Mouse (Mus musculus) limb, embryonic 14.5 days (tissue): ENCODE results near the gene Bspry. TPM values are rescaled to one million over a fixed set of nuclear protein-coding genes. Genes with fewer than 3 reads are reported as not detected.

Source experiments
- ATAC-seq: fragments of 200-750 bp; cut with Nextera tagmentation; 2 replicates; pipeline ENCODE4 v1.8.0; 2017; ENCODE audit warnings: low read depth, moderate number of reproducible peaks, moderate TSS enrichment; ENCODE audit not compliant: low FRiP score
- DNase-seq: peaks from one replicate; pipeline ENCODE4 v3.0.0-alpha.2; 2015; ENCODE audit warnings: low spot score
- H3K27ac ChIP-seq: fragments of 300-500 bp; sonication (generic); replicated peaks from 2 replicates; pipeline ENCODE4 v1.5.1; 2014; ENCODE audit warnings: low read depth, mild to moderate bottlenecking, low read length, moderate library complexity, mixed read lengths
- H3K27me3 ChIP-seq: fragments of 300-500 bp; sonication (generic); 2 replicates; pipeline ENCODE4 v1.6.1; 2014; ENCODE audit warnings: low read length, mixed read lengths; ENCODE audit not compliant: control insufficient read depth, insufficient read depth
- H3K36me3 ChIP-seq: fragments of 300-500 bp; sonication (generic); 2 replicates; pipeline ENCODE4 v1.6.1; 2014; ENCODE audit warnings: mild to moderate bottlenecking, low read length, moderate library complexity, mixed read lengths; ENCODE audit not compliant: control insufficient read depth, insufficient read depth
- H3K4me1 ChIP-seq: fragments of 300-500 bp; sonication (generic); 2 replicates; pipeline ENCODE4 v1.6.1; 2014; ENCODE audit warnings: antibody characterized with exemption, low read length, mixed read lengths; ENCODE audit not compliant: control insufficient read depth, insufficient read depth
- H3K4me2 ChIP-seq: fragments of 300-500 bp; sonication (generic); replicated peaks from 2 replicates; pipeline ENCODE4 v1.6.1; 2014; ENCODE audit warnings: low read depth, mild to moderate bottlenecking, low read length, moderate library complexity; ENCODE audit not compliant: severe bottlenecking
- H3K4me3 ChIP-seq: fragments of 300-500 bp; sonication (generic); replicated peaks from 2 replicates; pipeline ENCODE4 v1.5.1; 2014; ENCODE audit warnings: low read length
- H3K9ac ChIP-seq: fragments of 300-500 bp; sonication (generic); 2 replicates; pipeline ENCODE4 v1.6.1; 2014; ENCODE audit warnings: mild to moderate bottlenecking, low read depth, low read length, moderate library complexity; ENCODE audit not compliant: severe bottlenecking
- H3K9me3 ChIP-seq: fragments of 300-500 bp; sonication (generic); 2 replicates; pipeline ENCODE4 v1.6.1; 2016; ENCODE audit warnings: low read length; ENCODE audit not compliant: control insufficient read depth
- POLR2A ChIP-seq: fragments of 200-500 bp; IDR thresholded peaks from 2 replicates; pipeline ENCODE4 v1.8.0; 2012; ENCODE audit warnings: inconsistent platforms, mild to moderate bottlenecking, moderate library complexity, borderline replicate concordance; ENCODE audit not compliant: insufficient read depth, insufficient read length; ENCODE audit errors: extremely low read depth
- WGBS: fragments of 180-500 bp; shearing (Covaris S2); extraction: QIAGEN DNeasy Blood & Tissue Kit; methylation state at CpG from one replicate; pipeline ENCODE4 v1.1.7; 2014; 5-methylcytosine and 5-hydroxymethylcytosine counted together
- polyA plus RNA-seq, 2 experiments: library from polyadenylated mRNA; depleted of rRNA in 1 of 2; stranded (reverse) in 1 of 2; unstranded in 1 of 2; fragments of >200 nt; fragmentation: Nextera tagmentation in 1 of 2; extraction: Ambion mirVana in 1 of 2; gene quantifications; 2 replicates each; pipeline versions ENCODE4 v1.2.1 to v1.2.3; 2012 to 2014

The Bspry gene
- 7.2 and 7.4 TPM in 2 replicates for polyA plus RNA-seq (2012; rRNA removed)
- polyA plus RNA-seq (2014; fragmentation: Nextera tagmentation; extraction: Ambion mirVana) = 11.7 and 13.3 TPM in 2 replicates

- Histone ChIP-seq H3K36me3 (no peaks in the 10 kb centered on the region), H3K27ac (no peak within 1 kb of the TSS), H3K4me2 (peak within 1 kb of the TSS; percentile 93), H3K27me3 (peaks cover 17% of the 10 kb centered on the region; the same call in 1 of the 2 replicates), H3K4me3 (peak within 1 kb of the TSS; percentile 44), H3K9me3 (no peaks in the 10 kb centered on the region), H3K4me1 (peaks cover 6% of the 10 kb centered on the region; the same call in 1 of the 2 replicates), H3K9ac (0 out of 2 replicates have a peak within 1 kb of the TSS, but pooled peaks have one; percentile 25)
- ATAC-seq (peak; percentile 76), DNase-seq (no peak)
- WGBS = 1% methylated on average over 42 of the region's 71 CpGs
- TF ChIP-seq POLR2A = no peak
Observed at GRCm38 (mm10) chr4:62479937-62480708, at the start of gene Bspry. Bspry (plus strand) TSS chr4:62480053.

- no peak for TF ChIP-seq POLR2A
- Histone ChIP-seq H3K36me3 (peaks cover 5% of the 10 kb centered on the region), H3K4me1 (no peaks in the 10 kb centered on the region), H3K4me3 (no peak overlapping the region), H3K4me2 (no peak overlapping the region), H3K27ac (no peak overlapping the region), H3K27me3 (no peaks in the 10 kb centered on the region), H3K9me3 (no peaks in the 10 kb centered on the region), H3K9ac (no peak overlapping the region)
- no peak for DNase-seq
- ATAC-seq = no peak
Observed at GRCm38 (mm10) chr4:62430678-62431077, 49.2 kb upstream of the Bspry start.

- no peak for ATAC-seq
- H3K4me1 ChIP-seq = no peaks in the 10 kb centered on the region
- no peak overlapping the region for H3K9ac ChIP-seq
- no peaks in the 10 kb centered on the region for H3K27me3 ChIP-seq
- no peak for TF ChIP-seq POLR2A
- H3K4me2 ChIP-seq = no peak overlapping the region
- H3K27ac ChIP-seq = no peak overlapping the region
- no peak for DNase-seq
- 86% methylated on average over 4 of the region's 4 CpGs for WGBS
- no peaks in the 10 kb centered on the region for H3K36me3 ChIP-seq
- H3K9me3 ChIP-seq = no peaks in the 10 kb centered on the region
- H3K4me3 ChIP-seq = no peak overlapping the region
Observed at GRCm38 (mm10) chr4:62431522-62431921, 48.3 kb upstream of the Bspry start.

GRCm38 (mm10) chr4:62433939-62434870, 45.6 kb upstream of the Bspry start:
- TF ChIP-seq POLR2A = no peak
- no peaks in the 10 kb centered on the region for H3K36me3 ChIP-seq
- no peak overlapping the region for H3K9ac ChIP-seq
- WGBS = 72% methylated on average over 7 of the region's 7 CpGs
- ATAC-seq = no peak
- no peak overlapping the region for H3K4me3 ChIP-seq
- H3K4me2 ChIP-seq = no peak overlapping the region
- no peaks in the 10 kb centered on the region for H3K27me3 ChIP-seq
- DNase-seq = no peak
- no peaks in the 10 kb centered on the region for H3K9me3 ChIP-seq
- H3K4me1 ChIP-seq = no peaks in the 10 kb centered on the region
- no peak overlapping the region for H3K27ac ChIP-seq

GRCm38 (mm10) chr4:62435081-62435480, 44.8 kb upstream of the Bspry start, which contains the start of gene Rnf183:
Rnf183 (minus strand) TSS chr4:62435252.
- H3K4me1 ChIP-seq = no peaks in the 10 kb centered on the region
- H3K4me3 ChIP-seq = no peak within 1 kb of the TSS
- ATAC-seq = no peak
- H3K27ac ChIP-seq = no peak within 1 kb of the TSS
- WGBS = 74% methylated on average over 6 of the region's 6 CpGs
- no peak for DNase-seq
- no peaks in the 10 kb centered on the region for H3K27me3 ChIP-seq
- no peak within 1 kb of the TSS for H3K9ac ChIP-seq
- no peaks in the 10 kb centered on the region for H3K36me3 ChIP-seq
- TF ChIP-seq POLR2A = no peak
- no peak within 1 kb of the TSS for H3K4me2 ChIP-seq
- no peaks in the 10 kb centered on the region for H3K9me3 ChIP-seq
